Mouse (Mus musculus) R1 (cell line): ENCODE measurements around the gene Shmt2.

Experiments used
- DNase-seq: peaks from one replicate; pipeline ENCODE4 v3.0.0-alpha.2; 2018; ENCODE audit warnings: low read depth, low spot score

Gene Shmt2

GRCm38 (mm10) chr10:127522088-127522581, at the start of gene Shmt2:
TSS of gene Shmt2 (minus strand) at chr10:127522444.
- DNase-seq, result peak; percentile 96

GRCm38 (mm10) chr10:127570937-127571641, 48.8 kb upstream of the Shmt2 start:
- DNase-seq, result no peak

GRCm38 (mm10) chr10:127570384-127570783, 48.1 kb upstream of the Shmt2 start:
- no peak for DNase-seq

- peak; percentile 86 for DNase-seq
These were observed 47.2 kb upstream of the Shmt2 start for GRCm38 (mm10) chr10:127569450-127569849.

- no peak for DNase-seq
These were observed 44.5 kb upstream of the Shmt2 start for GRCm38 (mm10) chr10:127566553-127567326.

- peak; percentile 87 for DNase-seq
These were observed 42.1 kb upstream of the Shmt2 start for GRCm38 (mm10) chr10:127564301-127564700.

- DNase-seq, result peak; percentile 30
These were observed 41.6 kb upstream of the Shmt2 start for GRCm38 (mm10) chr10:127563840-127564239.

- DNase-seq, result peak; percentile 41
These were observed 38.9 kb upstream of the Shmt2 start for GRCm38 (mm10) chr10:127561145-127561544.

- peak; percentile 70 for DNase-seq
These were observed 35.2 kb upstream of the Shmt2 start for GRCm38 (mm10) chr10:127557397-127557796.

GRCm38 (mm10) chr10:127555703-127556102, 33.5 kb upstream of the Shmt2 start:
- DNase-seq, result peak; percentile 88

- no peak for DNase-seq
These were observed 27.6 kb upstream of the Shmt2 start for GRCm38 (mm10) chr10:127549892-127550291.

GRCm38 (mm10) chr10:127548236-127548635, 26.0 kb upstream of the Shmt2 start:
- DNase-seq, result no peak

- no peak for DNase-seq
These were observed 24.3 kb upstream of the Shmt2 start for GRCm38 (mm10) chr10:127546505-127546904.

GRCm38 (mm10) chr10:127544375-127544774, 22.1 kb upstream of the Shmt2 start:
- no peak for DNase-seq

GRCm38 (mm10) chr10:127543916-127544315, 21.7 kb upstream of the Shmt2 start:
- no peak for DNase-seq

GRCm38 (mm10) chr10:127542720-127543119, 20.5 kb upstream of the Shmt2 start:
- no peak for DNase-seq

- no peak for DNase-seq
These were observed 19.8 kb upstream of the Shmt2 start for GRCm38 (mm10) chr10:127542084-127542483.

- DNase-seq, result no peak
These were observed 19.3 kb upstream of the Shmt2 start for GRCm38 (mm10) chr10:127541510-127541909.

GRCm38 (mm10) chr10:127537854-127538583, 15.8 kb upstream of the Shmt2 start:
- peak; percentile 82 for DNase-seq

- DNase-seq, result peak; percentile 79
These were observed 14.5 kb upstream of the Shmt2 start for GRCm38 (mm10) chr10:127536586-127537314.

GRCm38 (mm10) chr10:127534929-127535384, 12.7 kb upstream of the Shmt2 start:
- no peak for DNase-seq
